Mouse (Mus musculus) cerebral cortex, adult 2 months (tissue): ENCODE measurements around the gene A630089N07Rik.

ENCODE experiments used
- WGBS: fragments of 180-500 bp; shearing (Covaris S2); methylation state at CpG from one replicate; pipeline ENCODE4 v1.1.7; 2018; 5-methylcytosine and 5-hydroxymethylcytosine counted together

Gene A630089N07Rik

DNA sequence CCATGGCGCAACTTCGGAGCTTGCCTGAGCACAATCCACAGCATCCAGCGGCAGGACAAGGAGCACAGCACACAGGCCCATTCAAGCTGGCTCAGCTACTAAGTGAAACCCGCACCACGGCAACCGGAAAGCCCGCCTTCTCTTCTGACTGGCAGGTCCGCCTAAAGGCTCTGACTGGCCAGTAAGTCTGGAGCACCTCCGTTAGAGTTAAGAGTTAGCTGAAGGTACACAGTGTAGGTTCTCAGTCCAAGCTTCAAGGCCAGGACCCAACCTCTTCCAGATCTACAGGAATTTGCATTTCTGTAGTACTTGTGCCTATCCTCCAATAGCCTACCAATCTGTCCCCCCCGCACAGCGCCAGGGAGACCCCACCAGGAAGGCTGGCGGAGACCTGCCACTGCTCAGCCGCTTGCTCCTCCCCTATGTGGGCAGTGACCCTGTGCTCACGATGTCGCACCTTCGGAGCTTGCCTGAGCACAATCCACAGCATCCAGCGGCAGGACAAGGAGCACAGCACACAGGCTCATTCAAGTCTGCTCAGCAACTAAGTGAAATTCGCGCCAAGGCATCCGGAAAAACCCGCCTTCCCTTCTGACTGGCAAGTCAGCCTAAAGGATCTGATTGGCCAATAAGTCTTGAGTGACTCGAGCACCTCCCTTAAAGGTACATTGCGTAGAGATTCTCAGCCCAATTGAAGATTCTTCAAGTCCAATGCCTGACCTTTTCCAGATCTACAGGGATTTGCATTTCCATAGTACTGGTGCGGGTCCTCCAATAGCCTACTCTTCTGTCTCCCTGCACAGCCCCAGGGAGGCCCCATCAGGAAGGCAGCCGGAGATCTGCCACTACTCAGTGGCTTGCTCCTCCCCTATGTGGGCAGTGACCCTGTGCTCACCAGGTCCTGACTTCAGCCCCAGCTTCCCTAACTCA, at the start of gene A630089N07Rik:
A630089N07Rik (minus strand) TSS at position 562 of the 930 bp plus-strand sequence.
- under 1% methylated on average over 25 of the region's 25 CpGs for WGBS

GRCm38 (mm10) chr16:98107109-98107508, 24.9 kb upstream of the A630089N07Rik start:
- WGBS = 98% methylated on average over 11 of the region's 11 CpGs

DNA sequence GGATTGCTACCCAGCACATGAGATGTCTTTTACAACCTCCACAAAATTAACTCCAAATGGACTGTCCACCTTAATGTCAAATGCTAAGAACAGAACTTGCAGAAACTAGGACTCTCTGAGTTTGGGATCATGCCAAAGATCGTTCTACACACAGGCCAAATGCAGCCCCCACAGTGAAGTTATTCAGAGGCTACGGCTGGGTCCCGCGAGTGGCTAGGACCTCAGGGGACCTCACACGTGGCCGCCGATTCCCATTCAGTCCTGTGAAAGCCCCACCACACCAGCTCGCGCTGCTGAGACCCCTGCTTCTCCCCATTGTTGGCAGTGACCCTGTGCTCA, 731 bp downstream of the A630089N07Rik start:
- WGBS = 2% methylated on average over 9 of the region's 9 CpGs

DNA sequence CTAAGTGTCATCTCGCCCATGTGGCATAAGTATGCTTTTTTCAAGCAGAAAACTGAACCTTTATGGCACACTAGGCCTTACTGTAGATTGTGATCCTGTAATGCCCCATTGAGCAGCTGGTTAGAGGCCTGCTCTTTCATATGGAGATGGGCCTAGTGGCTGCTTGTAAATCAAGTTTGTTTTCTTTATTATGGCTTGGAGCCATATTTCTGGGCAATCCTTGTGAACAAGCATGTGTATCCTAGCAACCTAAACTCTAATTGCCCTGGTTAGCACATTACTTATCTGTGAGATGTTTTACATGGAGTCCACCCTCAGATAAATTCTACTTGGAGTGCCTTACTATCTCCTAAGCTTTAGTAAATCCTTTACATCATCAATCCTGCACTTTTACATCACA, 1.1 kb downstream of the A630089N07Rik start:
- 57% methylated on average over 1 of the region's 1 CpGs for WGBS

DNA sequence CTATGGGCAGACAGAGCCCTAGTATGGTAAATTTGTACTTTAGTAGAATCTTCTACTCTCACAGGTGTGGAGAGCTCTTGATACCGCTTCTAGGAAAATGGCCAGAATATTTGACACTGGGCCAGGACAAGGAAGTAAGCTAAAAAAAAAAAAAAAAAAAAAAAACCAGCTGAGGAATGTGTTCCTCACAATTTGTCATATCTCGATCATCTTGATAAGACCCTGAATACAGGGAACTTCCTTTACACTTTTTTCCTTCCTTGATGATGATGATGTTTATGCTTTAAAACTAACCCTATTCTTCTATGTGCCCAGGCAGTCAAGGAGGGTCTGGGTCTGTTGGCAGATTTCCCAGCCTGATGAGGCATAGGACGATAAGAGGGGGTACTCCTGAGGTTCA, 2.9 kb downstream of the A630089N07Rik start:
- 45% methylated on average over 3 of the region's 3 CpGs for WGBS

GRCm38 (mm10) chr16:98041676-98042075, 40.6 kb downstream of the A630089N07Rik start:
- WGBS = 80% methylated on average over 2 of the region's 2 CpGs

DNA sequence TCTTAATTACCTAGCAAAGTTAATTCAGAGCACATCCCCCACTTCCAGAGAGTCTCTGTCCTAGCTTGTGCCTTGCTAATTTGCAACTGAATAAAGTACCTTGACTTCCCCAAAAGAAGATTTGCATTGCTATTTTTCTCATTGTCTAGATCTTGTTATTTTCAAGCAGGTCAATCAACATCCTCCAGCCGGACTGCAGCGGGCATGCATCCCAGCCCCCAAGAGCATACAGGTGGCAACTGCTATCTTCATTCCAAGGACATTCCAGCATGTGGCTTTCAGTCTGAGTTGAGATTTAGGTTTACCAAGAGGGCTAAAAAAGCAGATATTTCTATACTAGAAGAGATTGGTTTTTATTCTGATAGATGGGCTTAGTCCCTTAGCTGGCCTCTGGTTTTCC, 47.3 kb downstream of the A630089N07Rik start:
- WGBS = 94% methylated on average over 2 of the region's 2 CpGs

- WGBS = 88% methylated on average over 8 of the region's 8 CpGs
Observed at GRCm38 (mm10) chr16:98026186-98026585, 56.1 kb downstream of the A630089N07Rik start.

- whole genome bisulfite sequencing = 87% methylated on average over 2 of the region's 2 CpGs
Observed at GRCm38 (mm10) chr16:98022657-98023345, 59.4 kb downstream of the A630089N07Rik start.

GRCm38 (mm10) chr16:98022081-98022480, 60.2 kb downstream of the A630089N07Rik start:
- 96% methylated on average over 3 of the region's 3 CpGs for WGBS

DNA sequence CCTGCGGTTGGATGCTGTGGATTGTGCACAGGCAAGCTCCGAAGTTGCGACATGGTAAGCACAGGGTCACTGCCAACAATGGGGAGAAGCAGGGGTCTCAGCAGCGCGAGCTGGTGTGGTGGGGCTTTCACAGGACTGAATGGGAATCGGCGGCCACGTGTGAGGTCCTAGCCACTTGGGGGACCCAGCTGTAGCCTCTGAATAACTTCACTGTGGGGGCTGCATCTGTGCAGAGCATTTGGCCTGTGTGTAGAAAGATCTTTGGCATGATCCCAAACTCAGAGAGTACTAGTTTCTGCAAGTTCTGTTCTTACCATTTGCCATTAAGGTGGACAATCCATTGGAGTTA, 84.9 kb downstream of the A630089N07Rik start:
- WGBS = under 1% methylated on average over 8 of the region's 8 CpGs

- WGBS = 2% methylated on average over 22 of the region's 22 CpGs
Observed at GRCm38 (mm10) chr16:97996616-97997382, 85.5 kb downstream of the A630089N07Rik start, which contains the start of gene B230307C23Rik. Gene B230307C23Rik, plus strand, starts transcription at chr16:97997315.

DNA sequence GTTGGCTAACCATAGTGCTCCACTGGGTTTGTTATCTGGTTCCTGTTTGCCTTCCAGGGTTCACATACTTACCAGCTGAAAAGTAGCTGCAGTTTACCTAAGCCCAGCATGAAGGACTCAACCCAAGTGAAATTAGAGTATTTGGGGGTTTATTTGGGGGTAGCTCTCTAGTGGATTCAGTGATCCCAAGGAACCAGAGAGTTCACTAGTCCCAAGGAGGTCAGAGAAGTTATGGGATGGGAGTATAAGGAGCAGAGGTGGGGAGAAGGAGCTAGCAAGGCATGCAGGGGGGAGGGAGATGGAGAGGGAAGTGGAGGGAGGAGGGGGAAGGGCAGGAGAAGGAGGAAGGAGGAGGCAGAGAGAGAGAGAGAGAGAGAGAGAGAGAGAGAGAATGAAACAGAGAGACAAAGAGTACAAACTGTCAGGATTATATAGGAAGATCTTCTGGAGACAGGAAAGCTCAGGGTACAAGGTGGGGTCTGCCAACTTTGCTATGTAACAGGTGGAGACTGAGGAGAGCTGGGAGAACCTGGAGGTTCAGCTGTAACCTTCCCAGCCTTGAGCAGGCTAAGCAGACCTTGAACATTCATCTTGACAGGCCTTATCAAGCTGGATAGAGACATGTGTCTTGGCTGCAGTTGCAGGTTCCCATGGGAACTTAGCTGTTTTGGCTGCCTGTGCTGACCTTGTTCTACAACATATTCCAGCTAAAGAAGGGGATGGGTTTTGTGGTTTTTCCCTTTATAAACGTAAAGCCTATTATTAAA, 86.2 kb downstream of the A630089N07Rik start:
- 3% methylated on average over 1 of the region's 1 CpGs for WGBS

DNA sequence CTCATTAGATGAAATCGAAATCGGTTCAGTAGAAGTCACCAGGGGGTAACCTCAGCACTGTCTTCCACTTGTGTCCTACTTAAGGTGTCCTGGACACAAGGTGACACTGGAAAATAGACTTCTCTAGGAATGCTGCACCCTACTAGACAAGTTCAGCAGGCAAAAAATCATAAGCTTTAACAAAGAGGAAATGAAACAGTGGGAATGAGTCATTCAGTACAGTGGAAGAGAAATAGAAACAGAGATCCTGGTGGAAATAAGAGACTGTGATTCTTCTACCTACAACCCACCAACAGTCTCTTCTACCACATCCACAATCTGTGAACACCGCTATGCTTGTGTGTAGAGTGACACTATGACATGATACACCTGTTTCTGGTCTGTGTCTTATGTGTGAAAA, 89.8 kb downstream of the A630089N07Rik start:
- 84% methylated on average over 3 of the region's 3 CpGs for WGBS

DNA sequence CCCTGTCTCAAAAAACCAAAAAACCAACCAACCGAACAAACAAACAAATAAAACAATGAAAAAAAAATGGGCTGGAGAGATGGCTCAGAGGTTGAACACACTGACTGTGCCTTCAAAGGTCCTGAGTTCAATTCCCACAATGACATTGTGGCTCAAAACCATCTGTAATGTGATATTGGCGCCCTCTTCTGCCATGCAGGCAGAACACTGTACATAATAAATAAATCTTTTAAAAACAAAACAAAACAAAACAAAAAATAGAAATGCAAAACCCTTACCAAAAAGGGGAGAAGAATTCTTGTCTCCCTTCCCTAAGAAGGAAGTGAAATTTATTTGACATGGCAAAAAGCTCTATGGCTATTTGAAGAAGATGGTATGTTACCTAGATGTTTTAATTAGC, 90.7 kb downstream of the A630089N07Rik start:
- whole genome bisulfite sequencing = 85% methylated on average over 2 of the region's 2 CpGs

DNA sequence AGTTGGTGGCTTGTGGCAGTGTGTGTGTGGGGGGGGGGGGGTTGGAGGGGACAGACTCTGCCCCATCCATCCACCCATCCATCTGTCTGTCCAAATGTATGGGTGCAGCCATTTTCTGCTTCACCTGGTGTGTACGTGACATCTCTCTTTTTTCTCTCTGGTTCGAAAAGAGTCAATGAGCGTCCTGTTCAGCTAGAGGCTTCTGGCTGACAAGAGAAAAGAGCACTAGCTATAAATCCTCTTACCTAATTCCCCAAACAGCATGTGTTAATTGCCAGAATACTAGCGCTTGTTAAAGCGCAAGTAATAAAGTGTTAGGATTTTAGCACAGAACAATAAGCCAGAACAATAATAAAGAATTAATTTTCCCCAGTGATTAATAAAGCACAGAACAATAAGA, 97.7 kb downstream of the A630089N07Rik start:
- 61% methylated on average over 5 of the region's 5 CpGs for WGBS

DNA sequence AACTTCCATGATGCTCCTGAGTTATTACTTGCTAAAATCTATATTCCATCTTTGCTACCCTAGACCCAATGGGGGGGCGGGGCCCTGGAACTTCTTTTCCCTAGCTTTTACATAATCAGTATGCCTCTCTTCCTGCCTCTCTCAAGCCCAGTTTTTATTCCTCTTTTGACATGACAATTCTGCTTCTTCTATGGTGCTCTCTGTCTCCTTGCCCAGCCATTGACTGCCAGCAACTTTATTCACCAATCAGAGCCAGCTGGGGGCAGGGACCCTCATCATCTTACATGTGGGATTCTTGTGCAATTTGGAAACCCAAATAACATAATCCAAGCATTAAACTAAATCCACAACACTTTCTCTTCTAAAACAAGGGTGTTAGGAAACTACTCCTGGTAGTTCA, 100.9 kb downstream of the A630089N07Rik start:
- 86% methylated on average over 1 of the region's 1 CpGs for WGBS

GRCm38 (mm10) chr16:97977722-97978121, 104.5 kb downstream of the A630089N07Rik start:
- 99% methylated on average over 3 of the region's 3 CpGs for WGBS

- 78% methylated on average over 1 of the region's 1 CpGs for WGBS
Observed at GRCm38 (mm10) chr16:97977277-97977676, 105.0 kb downstream of the A630089N07Rik start.

DNA sequence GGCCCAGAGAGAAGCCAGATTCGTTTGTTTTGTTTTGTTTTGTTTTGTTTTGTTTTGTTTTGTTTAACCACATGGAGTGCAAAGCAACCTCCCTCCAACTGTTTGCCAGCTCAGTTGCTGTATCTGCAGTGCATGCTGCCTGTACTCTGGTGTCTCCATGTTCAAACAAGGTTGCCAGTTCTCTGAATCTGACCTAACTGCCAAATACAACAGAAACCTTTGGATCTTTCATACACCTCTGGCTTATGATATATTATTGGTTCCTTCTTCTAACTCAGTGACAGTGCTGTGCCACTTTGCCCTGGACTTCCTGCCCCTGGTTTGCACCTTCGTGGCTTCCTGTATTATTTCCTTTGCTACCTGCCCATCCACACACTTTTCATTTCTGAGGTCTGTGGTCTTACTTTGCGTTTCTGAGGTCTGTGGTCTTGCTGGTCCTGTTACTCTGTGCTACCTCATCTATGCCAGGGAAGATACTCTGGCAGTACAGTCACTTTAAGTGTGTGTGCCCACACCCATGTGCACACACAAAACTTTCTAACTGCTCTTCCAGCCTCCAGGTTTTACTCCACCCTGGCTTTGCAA, 118.2 kb downstream of the A630089N07Rik start:
- WGBS = 79% methylated on average over 3 of the region's 3 CpGs
